Mouse (Mus musculus) ES-E14 (cell line): ENCODE measurements at regions not wholly inside any gene's neighbourhood (a gene's known extent, or its start where the extent isn't known, plus 50 kb on each side); places are given as distances from the start of the nearest gene placed in this dataset.

Experiments used
- CHD2 ChIP-seq: IDR thresholded peaks from 2 replicates; pipeline ENCODE4 v1.6.1; 2014; ENCODE audit warnings: mild to moderate bottlenecking, low read depth, low read length, inconsistent platforms
- HCFC1 ChIP-seq: IDR thresholded peaks from 2 replicates; pipeline ENCODE4 v1.6.1; 2012; ENCODE audit warnings: low read length, inconsistent platforms, borderline replicate concordance; ENCODE audit not compliant: insufficient read depth
- MAFK ChIP-seq: IDR thresholded peaks from 2 replicates; pipeline ENCODE4 v1.6.1; 2014; ENCODE audit warnings: mild to moderate bottlenecking, low read depth, low read length, inconsistent platforms; ENCODE audit not compliant: insufficient read depth
- ZC3H11A ChIP-seq: IDR thresholded peaks from 2 replicates; pipeline ENCODE4 v1.6.1; 2012; ENCODE audit warnings: low read depth, mild to moderate bottlenecking, inconsistent platforms, low read length, borderline replicate concordance
- ZNF384 ChIP-seq: IDR thresholded peaks from 2 replicates; pipeline ENCODE4 v1.6.1; 2012; ENCODE audit warnings: low read depth, low read length, inconsistent platforms

GRCm38 (mm10) chr13:52022529-52022928, 176.1 kb downstream of the Gadd45g start:
- TF ChIP-seq HCFC1 (no peak), CHD2 (no peak), ZNF384 (no peak), ZC3H11A (no peak), MAFK (no peak)
